Mouse (Mus musculus) granulocyte monocyte progenitor cell, adult 5-6 weeks (primary cell): ENCODE results near the gene Zbtb4. TPM values are rescaled to one million over a fixed set of nuclear protein-coding genes. Genes with fewer than 3 reads are reported as not detected.

Experiments
- ATAC-seq: replicated peaks from 2 replicates; pipeline ENCODE4 v1.8.0; 2016; ENCODE audit warnings: mild to moderate bottlenecking, moderate TSS enrichment, inconsistent platforms; ENCODE audit not compliant: poor library complexity, severe bottlenecking
- total RNA-seq, 2 experiments: library from RNA; stranded (forward) in 1 of 2; stranded (reverse) in 1 of 2; fragments of 200-712, 200-1000 nt in 1 of 2; fragments of >200 nt in 1 of 2; fragmentation: Nextera tagmentation in 1 of 2; gene quantifications; 2 replicates each; pipeline ENCODE4 v1.2.3; 2014 to 2017

Zbtb4 gene
- total RNA-seq, 2 experiments from 2014 or later: 0.26 to 1.8 TPM

GRCm38 (mm10) chr11:69761868-69762267 lies 3.8 kb upstream of the Zbtb4 start, which contains the start of gene Slc35g3:
Slc35g3 (minus strand) TSS chr11:69761968.
- ATAC-seq: no peak

- ATAC-seq: no peak
These were observed 2.2 kb upstream of the Zbtb4 start for GRCm38 (mm10) chr11:69763551-69763950.

- ATAC-seq: peak; percentile 72
These were observed 456 bp downstream of the Zbtb4 start for GRCm38 (mm10) chr11:69766126-69766609.

GRCm38 (mm10) chr11:69766872-69767624 lies 1.3 kb downstream of the Zbtb4 start:
- no peak for ATAC-seq

GRCm38 (mm10) chr11:69767625-69767909 lies 1.9 kb downstream of the Zbtb4 start:
- no peak for ATAC-seq

- ATAC-seq: no peak
These were observed 9.2 kb downstream of the Zbtb4 start for GRCm38 (mm10) chr11:69774961-69775360.

- no peak for ATAC-seq
These were observed 10.0 kb downstream of the Zbtb4 start for GRCm38 (mm10) chr11:69775716-69776115.

GRCm38 (mm10) chr11:69776488-69776887 lies 10.8 kb downstream of the Zbtb4 start:
- no peak for ATAC-seq

GRCm38 (mm10) chr11:69777504-69778257 lies 12.0 kb downstream of the Zbtb4 start:
- peak; percentile 67 for ATAC-seq

GRCm38 (mm10) chr11:69778258-69778982 lies 12.7 kb downstream of the Zbtb4 start:
- ATAC-seq: no peak

- no peak for ATAC-seq
These were observed 13.3 kb downstream of the Zbtb4 start for GRCm38 (mm10) chr11:69778985-69779384.

- ATAC-seq: no peak
These were observed 16.1 kb downstream of the Zbtb4 start for GRCm38 (mm10) chr11:69781828-69782227.

GRCm38 (mm10) chr11:69784793-69785272 lies 19.1 kb downstream of the Zbtb4 start:
- ATAC-seq: peak; percentile 90

GRCm38 (mm10) chr11:69787306-69787705 lies 21.6 kb downstream of the Zbtb4 start:
- ATAC-seq: no peak

- ATAC-seq: no peak
These were observed 23.7 kb downstream of the Zbtb4 start for GRCm38 (mm10) chr11:69789431-69789830.

- ATAC-seq: no peak
These were observed 25.7 kb downstream of the Zbtb4 start for GRCm38 (mm10) chr11:69791420-69791819.

- ATAC-seq: no peak
These were observed 27.7 kb downstream of the Zbtb4 start for GRCm38 (mm10) chr11:69793429-69793828.

- peak; percentile 92 for ATAC-seq
These were observed 29.7 kb downstream of the Zbtb4 start, which contains the start of gene Chrnb1 for GRCm38 (mm10) chr11:69795168-69795982. Chrnb1 (minus strand) TSS chr11:69795943.

- no peak for ATAC-seq
These were observed 30.3 kb downstream of the Zbtb4 start for GRCm38 (mm10) chr11:69795983-69796435.

- no peak for ATAC-seq
These were observed 32.2 kb downstream of the Zbtb4 start for GRCm38 (mm10) chr11:69797924-69798323.
